Mouse (Mus musculus): Measurements from ENCODE around the gene Gas7.

DNA sequence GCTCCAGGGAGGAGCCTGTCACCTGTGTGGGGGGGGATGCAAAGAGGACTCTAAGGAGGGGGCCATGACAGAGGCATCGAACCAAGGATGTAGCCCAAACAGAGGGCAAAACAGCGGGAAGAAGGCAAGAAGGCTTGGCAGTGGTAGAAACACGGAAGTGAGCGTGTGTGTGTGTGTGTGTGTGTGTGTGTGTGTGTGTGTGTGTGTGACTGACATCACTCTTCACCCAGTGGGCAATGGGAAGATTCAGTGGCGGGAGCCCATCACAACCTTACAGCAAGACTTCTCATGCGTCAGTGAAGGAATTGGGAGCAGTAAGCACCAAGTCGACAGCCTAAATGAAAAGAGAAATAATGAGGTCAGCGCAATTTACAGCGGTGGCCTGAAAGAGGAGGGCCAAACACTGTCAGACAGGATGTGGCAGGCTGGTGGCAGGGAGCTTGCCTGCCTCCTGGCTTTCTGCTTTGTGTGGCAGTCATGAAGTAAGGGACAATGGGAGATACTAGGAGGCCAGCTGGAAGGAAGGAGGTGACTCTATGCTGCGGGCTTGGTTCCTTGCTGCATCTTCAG lies 153.0 kb downstream of the Gas7 start:
- TF ChIP-seq CTCF (IDR thresholded peaks at IDR 0.05; ENCODE audit: extremely low read depth, insufficient read length, insufficient replicate concordance, low read depth, low read length), result no peak
- TF ChIP-seq POLR2A (IDR thresholded peaks at IDR 0.05; ENCODE audit: low read depth, low read length), result no peak
